Mouse (Mus musculus): ENCODE data around the gene Napsa. TPM values are rescaled to one million over a fixed set of nuclear protein-coding genes. Genes with fewer than 3 reads are reported as not detected.

The Napsa gene
- polyA plus RNA-seq, 1 experiment from 2014 or later, result 0.55 TPM

- H3K9me3 ChIP-seq (ENCODE audit: control insufficient read depth, low read length), result no peaks in the 10 kb centered on the region
- no peak overlapping the region for H3K9ac ChIP-seq (ENCODE audit: low read length)
- H3K4me1 ChIP-seq (replicated peaks; ENCODE audit: control insufficient read depth, insufficient read depth), result no peaks in the 10 kb centered on the region
- ATAC-seq (ENCODE audit: low FRiP score, low TSS enrichment) (no peak), DNase-seq (ENCODE audit: low spot score) (no peak)
- H3K4me2 ChIP-seq (replicated peaks; ENCODE audit: low read depth), result no peak overlapping the region
- TF ChIP-seq CTCF (IDR thresholded peaks at IDR 0.05; ENCODE audit: low read depth) (no peak), EP300 (optimal IDR thresholded peaks at IDR 0.05) (no peak)
- H3K4me3 ChIP-seq (ENCODE audit: low read depth, low read length), result no peak overlapping the region
- H3K27me3 ChIP-seq (ENCODE audit: control insufficient read depth, insufficient read depth, low read length), result no peaks in the 10 kb centered on the region
- H3K27ac ChIP-seq (replicated peaks), result no peak overlapping the region
- 70% methylated on average over 4 of the region's 4 CpGs for WGBS
- no peaks in the 10 kb centered on the region for H3K36me3 ChIP-seq (ENCODE audit: control insufficient read depth, insufficient read depth, low read length)
Measured at GRCm38 (mm10) chr7:44571811-44572210, 369 bp upstream of the Napsa start.

DNA sequence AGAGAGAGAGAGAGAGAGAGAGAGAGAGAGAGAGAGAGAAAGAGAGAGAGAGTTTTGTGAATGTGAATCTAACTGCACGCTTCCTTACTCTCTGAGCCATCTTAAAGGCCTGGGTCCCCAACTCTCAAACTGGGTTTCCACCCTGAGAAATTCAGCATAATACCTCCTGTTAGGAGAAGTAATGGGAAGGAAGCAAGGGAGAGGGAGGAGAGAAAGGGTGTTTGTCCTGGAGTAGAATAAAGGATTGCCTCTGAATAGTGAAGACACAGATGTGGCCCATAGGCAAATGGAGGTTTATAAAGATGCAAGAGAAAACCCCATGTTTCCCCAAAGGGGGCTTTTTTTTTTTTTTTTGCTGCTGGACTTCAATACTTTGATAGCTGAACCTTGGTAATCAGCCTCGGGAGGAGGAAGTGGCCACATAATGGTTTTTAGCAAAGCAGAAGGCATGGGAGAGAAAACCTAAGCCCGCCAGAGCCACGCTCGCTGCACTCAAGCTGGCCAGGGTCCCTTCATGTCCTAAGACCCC, 840 bp downstream of the Napsa start:
- DNase-seq (ENCODE audit: low spot score) (no peak), ATAC-seq (ENCODE audit: low FRiP score, low TSS enrichment) (no peak)
- Histone ChIP-seq H3K27ac (replicated peaks) (no peak overlapping the region), H3K36me3 (ENCODE audit: control insufficient read depth, insufficient read depth, low read length) (no peaks in the 10 kb centered on the region), H3K4me2 (replicated peaks; ENCODE audit: low read depth) (no peak overlapping the region), H3K9ac (ENCODE audit: low read length) (no peak overlapping the region), H3K4me1 (replicated peaks; ENCODE audit: control insufficient read depth, insufficient read depth) (no peaks in the 10 kb centered on the region), H3K27me3 (ENCODE audit: control insufficient read depth, insufficient read depth, low read length) (no peaks in the 10 kb centered on the region), H3K4me3 (ENCODE audit: low read depth, low read length) (no peak overlapping the region), H3K9me3 (ENCODE audit: control insufficient read depth, low read length) (no peaks in the 10 kb centered on the region)
- TF ChIP-seq EP300 (optimal IDR thresholded peaks at IDR 0.05) (no peak), CTCF (IDR thresholded peaks at IDR 0.05; ENCODE audit: low read depth) (no peak)
- 79% methylated on average over 5 of the region's 5 CpGs for WGBS

DNA sequence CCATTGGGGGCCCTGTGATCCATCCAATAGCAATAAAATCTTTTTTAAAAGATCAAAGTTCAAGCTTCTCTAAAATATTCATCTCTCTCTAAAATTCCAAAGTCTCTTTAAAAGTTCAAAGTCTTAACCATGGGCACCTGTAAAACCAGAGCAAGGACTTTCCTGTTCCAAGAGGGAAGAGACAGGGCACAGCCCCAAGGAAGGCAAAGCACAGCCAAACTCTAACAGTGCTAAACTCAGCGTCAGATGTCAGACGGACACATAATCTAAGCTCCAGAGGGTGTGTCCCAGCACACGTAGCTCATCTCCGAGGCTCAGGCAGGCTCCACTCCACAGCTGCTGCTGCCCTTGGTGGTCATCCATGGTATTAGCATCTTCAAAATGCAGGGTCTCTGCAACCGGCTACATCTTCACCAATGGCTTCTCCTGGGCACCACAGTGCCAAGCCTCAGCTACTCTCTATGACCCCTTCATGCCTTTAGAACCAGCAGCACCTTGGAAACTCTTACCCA, 4.2 kb downstream of the Napsa start:
- Histone ChIP-seq H3K9me3 (ENCODE audit: control insufficient read depth, low read length) (no peaks in the 10 kb centered on the region), H3K27me3 (ENCODE audit: control insufficient read depth, insufficient read depth, low read length) (no peaks in the 10 kb centered on the region), H3K9ac (ENCODE audit: low read length) (no peak overlapping the region), H3K27ac (replicated peaks) (no peak overlapping the region), H3K4me1 (replicated peaks; ENCODE audit: control insufficient read depth, insufficient read depth) (no peaks in the 10 kb centered on the region), H3K36me3 (ENCODE audit: control insufficient read depth, insufficient read depth, low read length) (no peaks in the 10 kb centered on the region), H3K4me2 (replicated peaks; ENCODE audit: low read depth) (no peak overlapping the region), H3K4me3 (ENCODE audit: low read depth, low read length) (no peak overlapping the region)
- ATAC-seq (ENCODE audit: low FRiP score, low TSS enrichment) (no peak), DNase-seq (ENCODE audit: low spot score) (no peak)
- WGBS, result 43% methylated on average over 5 of the region's 5 CpGs
- no peak for TF ChIP-seq CTCF (IDR thresholded peaks at IDR 0.05; ENCODE audit: low read depth)
- no peak for TF ChIP-seq EP300 (optimal IDR thresholded peaks at IDR 0.05)

DNA sequence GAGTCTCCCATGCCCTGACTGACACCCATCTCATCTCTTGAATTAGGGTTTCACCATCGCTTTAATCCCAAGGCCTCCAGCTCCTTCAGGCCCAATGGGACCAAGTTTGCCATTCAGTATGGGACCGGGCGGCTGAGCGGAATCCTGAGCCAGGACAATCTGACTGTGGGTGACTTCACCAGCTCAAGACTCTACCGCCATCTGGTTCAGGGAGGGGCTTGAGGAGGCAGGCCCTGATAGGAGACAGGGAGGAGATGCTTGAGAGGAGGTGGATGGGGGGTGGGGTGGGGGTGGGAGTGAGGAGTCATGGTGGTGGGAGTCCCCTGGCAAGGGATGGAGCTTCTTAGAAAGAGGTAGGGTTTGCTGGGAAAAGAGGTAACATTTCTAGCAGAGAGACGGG, 9.5 kb downstream of the Napsa start:
- no peak overlapping the region for H3K4me3 ChIP-seq (ENCODE audit: low read depth, low read length)
- WGBS, result 69% methylated on average over 6 of the region's 6 CpGs
- no peak for DNase-seq (ENCODE audit: low spot score)
- no peaks in the 10 kb centered on the region for H3K36me3 ChIP-seq (ENCODE audit: control insufficient read depth, insufficient read depth, low read length)
- H3K4me2 ChIP-seq (replicated peaks; ENCODE audit: low read depth), result no peak overlapping the region
- ATAC-seq (ENCODE audit: low FRiP score, low TSS enrichment), result no peak
- no peak for TF ChIP-seq CTCF (IDR thresholded peaks at IDR 0.05; ENCODE audit: low read depth)
- no peak for TF ChIP-seq EP300 (optimal IDR thresholded peaks at IDR 0.05)
- H3K9ac ChIP-seq (ENCODE audit: low read length), result no peak overlapping the region
- H3K9me3 ChIP-seq (ENCODE audit: control insufficient read depth, low read length), result no peaks in the 10 kb centered on the region
- no peak overlapping the region for H3K27ac ChIP-seq (replicated peaks)
- no peaks in the 10 kb centered on the region for H3K4me1 ChIP-seq (replicated peaks; ENCODE audit: control insufficient read depth, insufficient read depth)
- no peaks in the 10 kb centered on the region for H3K27me3 ChIP-seq (ENCODE audit: control insufficient read depth, insufficient read depth, low read length)

DNA sequence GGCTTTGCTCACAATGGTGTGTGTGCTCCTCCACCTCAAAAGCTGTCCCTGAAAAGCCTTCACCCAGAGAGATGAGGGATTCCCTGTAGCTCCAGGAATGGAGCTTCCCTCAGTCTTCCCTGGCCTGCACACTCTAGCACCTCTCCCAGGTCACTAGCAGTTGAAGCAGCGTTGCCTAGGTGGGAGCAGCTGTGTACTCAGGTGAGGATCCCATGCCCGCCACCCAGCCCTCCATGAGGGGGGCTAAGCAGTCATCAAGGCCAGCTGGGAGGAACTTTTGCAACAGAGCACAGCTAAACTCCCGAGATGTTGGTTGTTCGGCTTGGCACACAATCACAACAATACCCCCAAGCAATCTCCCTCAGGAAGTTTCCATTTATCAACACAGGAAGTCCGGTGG, 10.5 kb downstream of the Napsa start:
- no peaks in the 10 kb centered on the region for H3K9me3 ChIP-seq (ENCODE audit: control insufficient read depth, low read length)
- no peaks in the 10 kb centered on the region for H3K36me3 ChIP-seq (ENCODE audit: control insufficient read depth, insufficient read depth, low read length)
- DNase-seq (ENCODE audit: low spot score), result no peak
- 63% methylated on average over 5 of the region's 5 CpGs for WGBS
- no peak for ATAC-seq (ENCODE audit: low FRiP score, low TSS enrichment)
- H3K27ac ChIP-seq (replicated peaks), result no peak overlapping the region
- no peak overlapping the region for H3K9ac ChIP-seq (ENCODE audit: low read length)
- no peak overlapping the region for H3K4me3 ChIP-seq (ENCODE audit: low read depth, low read length)
- H3K4me1 ChIP-seq (replicated peaks; ENCODE audit: control insufficient read depth, insufficient read depth), result no peaks in the 10 kb centered on the region
- no peak for TF ChIP-seq CTCF (IDR thresholded peaks at IDR 0.05; ENCODE audit: low read depth)
- no peak for TF ChIP-seq EP300 (optimal IDR thresholded peaks at IDR 0.05)
- no peak overlapping the region for H3K4me2 ChIP-seq (replicated peaks; ENCODE audit: low read depth)
- H3K27me3 ChIP-seq (ENCODE audit: control insufficient read depth, insufficient read depth, low read length), result 0 out of 2 replicates have a peak, but pooled peaks cover 7% of the 10 kb centered on the region

DNA sequence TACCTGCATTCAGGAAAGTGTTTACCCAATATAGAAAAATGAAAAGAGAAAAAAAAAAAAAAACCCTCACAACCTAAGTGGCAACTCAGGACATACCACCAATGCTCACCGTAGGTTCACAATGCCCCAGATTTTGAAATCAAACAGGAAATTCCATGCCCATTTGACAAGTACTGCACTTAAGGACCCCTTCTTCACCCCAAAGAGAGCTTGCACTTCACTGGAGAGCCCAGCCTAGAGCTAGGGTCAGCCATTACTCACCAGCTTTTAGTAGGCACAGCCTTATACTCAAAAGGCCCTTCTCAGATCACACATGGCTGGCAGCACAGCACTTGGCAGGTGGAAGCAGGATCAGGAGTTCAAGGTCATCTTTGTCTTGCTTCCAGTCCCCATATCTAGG, 11.0 kb downstream of the Napsa start:
- H3K36me3 ChIP-seq (ENCODE audit: control insufficient read depth, insufficient read depth, low read length), result no peaks in the 10 kb centered on the region
- H3K9ac ChIP-seq (ENCODE audit: low read length), result no peak overlapping the region
- no peak overlapping the region for H3K27ac ChIP-seq (replicated peaks)
- H3K4me3 ChIP-seq (ENCODE audit: low read depth, low read length), result no peak overlapping the region
- DNase-seq (ENCODE audit: low spot score), result no peak
- peaks cover 11% of the 10 kb centered on the region; the same call in 1 of the 2 replicates for H3K27me3 ChIP-seq (ENCODE audit: control insufficient read depth, insufficient read depth, low read length)
- no peaks in the 10 kb centered on the region for H3K9me3 ChIP-seq (ENCODE audit: control insufficient read depth, low read length)
- H3K4me2 ChIP-seq (replicated peaks; ENCODE audit: low read depth), result no peak overlapping the region
- 77% methylated on average over 1 of the region's 1 CpGs for WGBS
- TF ChIP-seq CTCF (IDR thresholded peaks at IDR 0.05; ENCODE audit: low read depth) (no peak), EP300 (optimal IDR thresholded peaks at IDR 0.05) (no peak)
- no peaks in the 10 kb centered on the region for H3K4me1 ChIP-seq (replicated peaks; ENCODE audit: control insufficient read depth, insufficient read depth)
- no peak for ATAC-seq (ENCODE audit: low FRiP score, low TSS enrichment)

All from stomach, postnatal 0 days (tissue).